Mouse (Mus musculus) inflammation-experienced regulatory T-cells (primary cell): ENCODE results near the gene Arap1. TPM values are rescaled to one million over a fixed set of nuclear protein-coding genes. Genes with fewer than 3 reads are reported as not detected.

ENCODE experiments used
- polyA plus RNA-seq, 2 experiments: library from polyadenylated mRNA; unstranded; fragments of 100-300 nt; shearing (Covaris generic); gene quantifications; one replicate each; pipeline ENCODE4 v1.2.1; 2017

The Arap1 gene
- 10 to 100 TPM; 87.4 to 88.8 TPM for polyA plus RNA-seq

DNA sequence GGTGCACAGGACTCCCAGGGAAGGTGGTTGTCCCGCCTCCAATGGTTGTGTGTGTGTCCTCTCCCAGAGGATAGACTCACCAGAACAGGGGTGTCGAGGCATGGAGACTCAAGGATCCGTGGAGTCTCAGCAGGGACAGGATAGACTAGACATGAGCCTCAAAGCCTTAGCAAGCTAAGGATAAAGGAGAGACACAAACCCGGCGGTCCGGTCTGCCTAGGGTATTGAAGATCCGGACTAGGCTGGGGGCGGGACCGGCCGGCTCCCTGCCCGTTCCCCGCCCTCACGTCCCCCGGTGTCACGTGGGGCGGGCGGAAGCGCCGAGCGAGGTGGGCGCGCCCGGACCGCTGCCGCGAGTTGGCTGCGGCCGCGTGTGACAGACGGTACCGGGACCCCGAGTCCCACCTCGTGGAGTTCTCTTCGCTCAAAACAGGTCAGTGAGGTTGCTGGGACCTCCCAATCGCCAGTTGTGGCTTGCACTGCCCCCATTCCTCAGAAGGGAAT lies at the start of gene Arap1:
Gene Arap1, plus strand, starts transcription at position 301 of the 504 bp plus-strand sequence.

DNA sequence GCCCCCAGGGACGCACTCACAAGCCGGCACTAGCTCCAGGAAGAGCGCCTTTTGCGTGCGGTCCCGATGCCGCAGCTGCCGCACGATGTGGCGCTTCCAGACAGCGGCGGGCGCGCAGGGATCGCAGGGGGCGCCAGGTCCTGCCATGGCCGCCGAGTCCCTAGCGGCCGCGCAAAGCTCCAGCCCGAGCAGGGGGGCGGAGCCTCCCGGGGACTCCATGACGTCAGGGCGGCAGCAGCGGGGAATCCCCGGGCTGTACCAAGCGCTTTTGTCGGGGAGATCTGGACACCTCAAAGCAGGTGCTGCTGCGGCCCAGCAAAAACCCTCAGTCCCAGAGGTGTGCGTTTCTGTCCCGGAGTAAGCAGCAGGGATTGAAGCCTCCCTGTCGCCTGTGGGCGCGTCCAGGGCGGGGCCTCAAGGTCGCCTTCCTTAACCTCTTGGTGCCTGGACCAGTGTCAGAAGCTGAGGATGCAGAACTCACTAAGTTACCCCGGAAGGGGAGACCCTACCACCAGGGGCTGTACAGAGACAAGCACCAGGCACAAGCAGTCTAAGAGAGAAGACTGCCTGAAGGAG lies 45.9 kb upstream of the Arap1 start, which contains the start of gene Atg16l2:
Gene Atg16l2, minus strand, starts transcription at position 371 of the 576 bp plus-strand sequence.

DNA sequence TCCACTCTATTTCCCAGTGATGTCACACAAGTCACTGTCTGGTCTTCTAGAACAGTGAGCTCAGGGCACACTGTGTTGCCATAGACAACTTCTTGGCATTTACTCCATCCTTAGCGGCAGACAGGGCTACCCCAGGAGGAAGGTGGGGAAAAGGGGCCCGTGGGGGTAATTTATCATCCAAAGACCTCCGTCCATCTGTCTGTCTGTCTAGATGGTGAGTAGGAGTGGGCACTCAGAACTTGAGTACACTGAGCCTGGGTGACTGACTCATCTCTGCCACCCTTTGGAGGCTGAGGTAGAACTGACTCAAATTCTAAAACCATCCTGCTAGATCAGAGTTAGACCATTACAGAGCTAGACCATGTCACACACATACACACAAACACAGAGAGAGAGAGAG lies 30.9 kb upstream of the Arap1 start, which contains the start of gene Stard10:
Gene Stard10, plus strand, starts transcription at position 73 of the 400 bp plus-strand sequence.

GRCm38 (mm10) chr7:101410267-101410936 lies 62.5 kb downstream of the Arap1 start, which contains the start of gene Gm45837:
Gm45837 (plus strand) TSS chr7:101410886.

DNA sequence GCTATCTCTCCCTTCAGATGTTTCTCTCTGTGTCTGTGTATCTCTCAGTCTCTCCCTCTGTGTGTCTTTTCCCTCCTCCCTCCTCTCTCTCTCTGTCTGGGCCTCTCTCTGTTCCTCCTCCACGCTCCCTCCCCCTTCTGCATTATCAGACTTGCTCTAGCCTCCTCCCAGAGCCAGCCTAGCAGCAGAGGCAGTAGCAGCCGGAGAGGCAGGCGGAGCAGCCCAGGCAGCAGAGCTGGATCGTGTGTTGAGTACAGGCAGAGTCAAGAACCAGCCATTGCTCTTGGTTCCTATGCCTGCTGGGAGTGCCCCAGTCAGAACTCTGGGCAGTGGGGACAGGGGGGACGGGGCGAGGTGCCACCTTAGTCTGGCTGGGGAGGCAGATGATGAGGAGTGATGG lies 73.7 kb downstream of the Arap1 start, which contains the start of gene Pde2a:
Gene Pde2a, plus strand, starts transcription at position 163 of the 400 bp plus-strand sequence.

Other genes with a start within 250 kb of the Arap1 start
- gene Atg16l2, start 45.8 kb upstream of the Arap1 start, polyA plus RNA-seq: 100 to 1,000 TPM in 1 of 2 experiments, 10 to 100 TPM in 1; 86.2 to 130 TPM
- gene Stard10, start 31.0 kb upstream of the Arap1 start, polyA plus RNA-seq: 10 to 100 TPM; 11.6 to 29.5 TPM
- 10 to 100 TPM; 42.4 to 71.9 TPM for gene Gm45837, start 62.8 kb downstream of the Arap1 start, polyA plus RNA-seq
- 10 to 100 TPM; 12.6 to 13.6 TPM for gene Pde2a, start 73.6 kb downstream of the Arap1 start, polyA plus RNA-seq
- gene Art2b, start 237.5 kb downstream of the Arap1 start, polyA plus RNA-seq: 100 to 1,000 TPM; 113 to 154 TPM